Mouse (Mus musculus) ES-E14 (cell line): ENCODE results near the gene Eef2kmt.

ENCODE experiments used
- CHD2 ChIP-seq: IDR thresholded peaks from 2 replicates; pipeline ENCODE4 v1.6.1; 2014; ENCODE audit warnings: mild to moderate bottlenecking, low read depth, low read length, inconsistent platforms
- MAFK ChIP-seq: IDR thresholded peaks from 2 replicates; pipeline ENCODE4 v1.6.1; 2014; ENCODE audit warnings: mild to moderate bottlenecking, low read depth, low read length, inconsistent platforms; ENCODE audit not compliant: insufficient read depth
- ZNF384 ChIP-seq: IDR thresholded peaks from 2 replicates; pipeline ENCODE4 v1.6.1; 2012; ENCODE audit warnings: low read depth, low read length, inconsistent platforms

DNA sequence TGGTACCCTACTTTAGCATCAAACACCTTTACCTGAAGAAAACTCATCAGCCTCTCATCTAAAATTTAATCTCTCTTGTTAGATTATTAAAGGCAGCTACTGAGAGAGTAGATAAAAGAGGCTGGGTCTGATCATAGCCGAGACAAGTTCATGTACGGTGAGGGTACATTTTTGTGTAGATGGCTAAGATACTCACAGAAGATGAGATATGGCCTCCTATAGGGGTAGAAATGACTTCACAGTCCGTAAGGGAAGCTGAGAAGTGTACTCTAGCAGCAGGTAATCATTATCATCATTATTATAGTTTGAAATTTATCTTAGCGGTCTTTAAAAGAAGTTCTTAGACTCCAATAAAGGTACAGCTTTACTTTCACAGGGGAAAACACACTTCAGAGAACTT is 22.8 kb downstream of the Eef2kmt start:
- TF ChIP-seq CHD2 = no peak
- TF ChIP-seq ZNF384 = no peak
- TF ChIP-seq MAFK = no peak
